Comparison of ENCODE assay signal across 51 mouse cellular contexts in genomic region chr4:123858090-123858489, GRCm38 (mm10). TPM values are rescaled to one million over a fixed set of nuclear protein-coding genes. Genes with fewer than 3 reads are reported as not detected.
"Had no signal": no experiment of that assay in that cellular context is flagged by ENCODE, and none has a peak within 500 bp of the region (broad histone marks: within the 10 kb centered on the region; RNA-seq: fewer than 3 reads in every experiment).

No protein-coding gene starts in this region.

- H3K9me3 ChIP-seq: heart, embryonic 10.5 days; heart, embryonic 12.5 days; heart, embryonic 13.5 days; heart, embryonic 15.5 days; hindbrain, embryonic 10.5 days; hindbrain, embryonic 12.5 days; hindbrain, embryonic 13.5 days; hindbrain, embryonic 15.5 days; intestine, embryonic 15.5 days; kidney, embryonic 15.5 days had no signal

- H3K36me3 ChIP-seq: heart, embryonic 10.5 days; heart, embryonic 12.5 days; heart, embryonic 13.5 days; heart, embryonic 15.5 days; hindbrain, embryonic 10.5 days; hindbrain, embryonic 12.5 days; hindbrain, embryonic 13.5 days; hindbrain, embryonic 15.5 days; intestine, embryonic 15.5 days; kidney, embryonic 15.5 days had no signal

- H3K27ac ChIP-seq: heart, embryonic 10.5 days; heart, embryonic 13.5 days; heart, embryonic 15.5 days; hindbrain, embryonic 10.5 days; hindbrain, embryonic 12.5 days; hindbrain, embryonic 13.5 days; hindbrain, embryonic 14.5 days; hindbrain, embryonic 15.5 days; hindbrain, postnatal 0 days; intestine, embryonic 15.5 days; kidney, embryonic 15.5 days; kidney, postnatal 0 days; layer of hippocampus, adult 2 months; left cerebral cortex, adult 2 months had no signal

- H3K27me3 ChIP-seq: heart, embryonic 12.5 days; heart, embryonic 13.5 days; heart, embryonic 15.5 days; hindbrain, embryonic 12.5 days; hindbrain, embryonic 13.5 days; hindbrain, embryonic 15.5 days; intestine, embryonic 15.5 days; kidney, embryonic 15.5 days had no signal

- H3K4me2 ChIP-seq: heart, embryonic 11.5 days; heart, embryonic 12.5 days; heart, embryonic 13.5 days; heart, embryonic 15.5 days; hindbrain, embryonic 12.5 days; hindbrain, embryonic 13.5 days; hindbrain, embryonic 14.5 days; hindbrain, embryonic 15.5 days; intestine, embryonic 15.5 days; kidney, embryonic 15.5 days had no signal

- H3K4me3 ChIP-seq: heart, embryonic 10.5 days; heart, embryonic 12.5 days; heart, embryonic 13.5 days; heart, embryonic 15.5 days; hindbrain, embryonic 10.5 days; hindbrain, embryonic 12.5 days; hindbrain, embryonic 13.5 days; hindbrain, embryonic 15.5 days; intestine, embryonic 15.5 days; kidney, embryonic 15.5 days; layer of hippocampus, adult 2 months; left cerebral cortex, adult 2 months had no signal

- ATAC-seq: hindbrain, embryonic 16.5 days; hindbrain, postnatal 0 days; inflammation-experienced regulatory T-cells, adult 6 months; intestine, embryonic 15.5 days; intestine, embryonic 16.5 days; intestine, postnatal 0 days had no signal

- H3K9ac ChIP-seq: heart, embryonic 12.5 days; heart, embryonic 13.5 days; heart, embryonic 15.5 days; hindbrain, embryonic 12.5 days; hindbrain, embryonic 13.5 days; hindbrain, embryonic 14.5 days; hindbrain, embryonic 15.5 days; intestine, embryonic 15.5 days; kidney, embryonic 15.5 days had no signal

- DNase-seq: heart, postnatal 10 days; heart, postnatal 14 days; heart, postnatal 4 days; kidney, adult 11 months; kidney, adult 18-20 months; kidney, adult 2 months; kidney, adult 8-10 months; kidney, adult 9 months; kidney, postnatal 10 days; kidney, postnatal 14 days; kidney, postnatal 25 days; kidney, postnatal 36 days; kidney, postnatal 4 days; layer of hippocampus, adult 9-11 months; layer of hippocampus, postnatal 36 days had no signal

- H3K4me1 ChIP-seq: heart, embryonic 10.5 days; heart, embryonic 12.5 days; heart, embryonic 13.5 days; heart, embryonic 15.5 days; hindbrain, embryonic 10.5 days; hindbrain, embryonic 12.5 days; hindbrain, embryonic 13.5 days; hindbrain, embryonic 15.5 days; intestine, embryonic 15.5 days; kidney, embryonic 15.5 days had no signal

RNA-seq across cellular contexts. Expression of gene 4933427I04Rik, which starts 1.4 kb away (rescaled TPM):
- total RNA-seq: heart, postnatal 10 days; heart, postnatal 14 days; heart, postnatal 25 days; heart, postnatal 4 days; hematopoietic stem cell, adult 5-6 weeks; hindbrain, postnatal 0 days; layer of hippocampus, adult 18-20 months; layer of hippocampus, adult 2 months; layer of hippocampus, adult 8-10 months; layer of hippocampus, postnatal 10 days; layer of hippocampus, postnatal 14 days; layer of hippocampus, postnatal 25 days; layer of hippocampus, postnatal 36 days; left cerebral cortex, adult 18-20 months; left cerebral cortex, adult 2 months had no signal
- polyA plus RNA-seq: heart, embryonic 10.5 days; heart, embryonic 11.5 days; heart, embryonic 12.5 days; heart, embryonic 13.5 days; heart, embryonic 14.5 days; heart, embryonic 15.5 days; heart, embryonic 16.5 days; heart, postnatal 0 days; inflammation-experienced regulatory T-cells, adult 6 months; intestine, embryonic 14.5 days; intestine, embryonic 15.5 days; intestine, embryonic 16.5 days; intestine, postnatal 0 days; kidney, adult 2 months; kidney, embryonic 14.5 days; kidney, embryonic 15.5 days; large intestine, adult 2 months had no signal

RNA-seq across cellular contexts. Expression of gene 4930535I16Rik, which starts 59.7 kb away (rescaled TPM):
- total RNA-seq: heart, postnatal 10 days; heart, postnatal 14 days; heart, postnatal 25 days; heart, postnatal 4 days; hematopoietic stem cell, adult 5-6 weeks; hindbrain, postnatal 0 days; layer of hippocampus, adult 18-20 months; layer of hippocampus, adult 2 months; layer of hippocampus, postnatal 10 days; layer of hippocampus, postnatal 14 days; layer of hippocampus, postnatal 25 days; layer of hippocampus, postnatal 36 days; left cerebral cortex, adult 18-20 months; left cerebral cortex, adult 2 months had no signal
- polyA plus RNA-seq: heart, embryonic 10.5 days; heart, embryonic 11.5 days; heart, embryonic 12.5 days; heart, embryonic 13.5 days; heart, embryonic 14.5 days; heart, embryonic 15.5 days; heart, embryonic 16.5 days; hindbrain, embryonic 10.5 days; hindbrain, embryonic 11.5 days; hindbrain, embryonic 12.5 days; hindbrain, embryonic 13.5 days; hindbrain, embryonic 14.5 days; hindbrain, embryonic 15.5 days; hindbrain, embryonic 16.5 days; hindbrain, postnatal 0 days; inflammation-experienced regulatory T-cells, adult 6 months; intestine, embryonic 14.5 days; intestine, embryonic 15.5 days; intestine, embryonic 16.5 days; intestine, postnatal 0 days; kidney, adult 2 months; kidney, embryonic 14.5 days; kidney, embryonic 15.5 days; kidney, embryonic 16.5 days; kidney, postnatal 0 days; large intestine, adult 2 months had no signal
